Comparison of ENCODE assay signal across 8 mouse cellular contexts in the genomic region with DNA sequence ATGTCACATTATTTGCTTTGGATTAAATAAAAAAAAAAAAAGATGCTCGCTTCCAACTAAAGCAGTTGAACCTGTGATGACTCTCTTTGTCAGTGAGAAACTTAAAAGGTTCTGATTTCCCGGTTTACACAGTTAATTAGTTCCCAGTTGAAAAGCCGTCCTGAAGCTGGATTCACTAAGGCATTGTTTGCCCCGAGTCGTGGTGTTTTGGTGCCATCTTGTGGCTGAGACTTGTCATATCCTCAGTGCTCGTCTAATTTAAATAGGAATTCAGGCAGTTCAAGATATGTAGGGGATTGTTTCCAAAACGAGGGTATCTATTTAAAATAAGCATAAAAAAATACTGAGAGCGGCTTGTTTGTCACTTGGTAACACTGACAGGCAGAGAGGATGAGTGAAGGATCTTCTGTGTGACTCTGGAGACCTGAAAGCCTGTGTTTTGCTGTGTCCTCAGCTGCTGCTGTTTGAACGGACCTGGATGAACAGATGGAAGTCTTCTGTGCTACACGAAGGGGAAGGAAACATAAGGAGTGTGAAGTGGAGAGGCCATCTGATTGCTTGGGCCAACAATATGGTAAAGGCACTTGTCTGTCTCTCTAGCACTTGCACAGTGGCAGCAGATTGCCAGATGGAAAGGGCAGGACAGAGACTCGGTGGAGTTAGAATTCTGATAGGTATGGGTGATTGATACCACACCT.
DNase-seq lines count a peak whose midpoint lies in the region; ATAC-seq lines count a peak whose summit lies in the region.

No protein-coding gene starts in this region.

- H3K4me3 ChIP-seq in forebrain, embryonic 11.5 days (ENCODE audit: low read depth, low read length), result no peak overlapping the region
- H3K4me3 ChIP-seq in hindbrain, embryonic 16.5 days (ENCODE audit: low read length), result no peak overlapping the region

- no peaks in the 10 kb centered on the region for H3K27me3 ChIP-seq in forebrain, embryonic 11.5 days (ENCODE audit: control insufficient read depth, insufficient read depth, low read length)
- no peaks in the 10 kb centered on the region for H3K27me3 ChIP-seq in hindbrain, embryonic 16.5 days (replicated peaks; ENCODE audit: control insufficient read depth, insufficient read depth, low read length)

- peak; percentile 33 to 80 for DNase-seq in heart, adult 18-20 months
- DNase-seq in heart, postnatal 25 days (ENCODE audit: low spot score), result no peak
- peak; percentile 44 for DNase-seq in c-Kit-positive CD71-positive TER-119-negative erythroid progenitor cells, embryonic 14.5 days (ENCODE audit: low read depth)
- peak; percentile 86 for DNase-seq in forebrain, embryonic 11.5 days (ENCODE audit: low spot score)
- peak; percentile 59 to 86 for DNase-seq in layer of hippocampus, postnatal 14 days (ENCODE audit: low spot score in 2 of 2)
- DNase-seq in mesoderm, embryonic 11.5 days (ENCODE audit: low read depth, low spot score), result peak; percentile 84
- peak; percentile 77 for DNase-seq in right cerebral cortex, postnatal 4 days

- no peaks in the 10 kb centered on the region for H3K4me1 ChIP-seq in forebrain, embryonic 11.5 days (replicated peaks; ENCODE audit: control insufficient read depth, insufficient read depth, low read length)
- peaks cover 3% of the 10 kb centered on the region for H3K4me1 ChIP-seq in hindbrain, embryonic 16.5 days (ENCODE audit: control insufficient read depth, insufficient read depth, low read depth, low read length)

- WGBS in forebrain, embryonic 11.5 days, result 20% methylated on average over 11 of the region's 11 CpGs
- WGBS in hindbrain, embryonic 16.5 days, result 19% methylated on average over 11 of the region's 11 CpGs

- H3K27ac ChIP-seq in forebrain, embryonic 11.5 days (ENCODE audit: low read depth, low read length), result no peak overlapping the region
- peak overlapping the region; percentile 16; the same call in 1 of the 2 replicates for H3K27ac ChIP-seq in hindbrain, embryonic 16.5 days (ENCODE audit: low read depth, low read length)

- no peak overlapping the region for H3K4me2 ChIP-seq in forebrain, embryonic 11.5 days (ENCODE audit: low read depth, low read length, severe bottlenecking)
- H3K4me2 ChIP-seq in hindbrain, embryonic 16.5 days (ENCODE audit: low read length), result no peak overlapping the region

- no peaks in the 10 kb centered on the region for H3K36me3 ChIP-seq in forebrain, embryonic 11.5 days (ENCODE audit: control insufficient read depth, insufficient read depth, low read length)
- H3K36me3 ChIP-seq in hindbrain, embryonic 16.5 days (ENCODE audit: control insufficient read depth, insufficient read depth, low read length), result peaks cover 9% of the 10 kb centered on the region

- no peaks in the 10 kb centered on the region for H3K9me3 ChIP-seq in forebrain, embryonic 11.5 days (ENCODE audit: control insufficient read depth, low read length)
- no peaks in the 10 kb centered on the region for H3K9me3 ChIP-seq in hindbrain, embryonic 16.5 days (ENCODE audit: control insufficient read depth, low read length)

- H3K9ac ChIP-seq in forebrain, embryonic 11.5 days (ENCODE audit: low read length), result no peak overlapping the region
- 0 out of 2 replicates have a peak overlapping the region, but pooled peaks have one; percentile 43 for H3K9ac ChIP-seq in hindbrain, embryonic 16.5 days (ENCODE audit: low read depth, low read length)

- ATAC-seq in forebrain, embryonic 11.5 days (replicated peaks; ENCODE audit: low FRiP score), result peak; percentile 89
- ATAC-seq in hindbrain, embryonic 16.5 days, result peak; percentile 92

- intact Hi-C loops in heart, postnatal 25 days (cut with DNase I), result loop anchor here (1.0 kb wide), 2 partner anchors 686 to 753 kb away; no protein-coding TSS in a partner anchor
